Mouse (Mus musculus): ENCODE results near the gene Tmem108. TPM values are rescaled to one million over a fixed set of nuclear protein-coding genes. Genes with fewer than 3 reads are reported as not detected.

Tmem108 gene
- polyA plus RNA-seq, 1 experiment from 2014 or later: 13.2 TPM

DNA sequence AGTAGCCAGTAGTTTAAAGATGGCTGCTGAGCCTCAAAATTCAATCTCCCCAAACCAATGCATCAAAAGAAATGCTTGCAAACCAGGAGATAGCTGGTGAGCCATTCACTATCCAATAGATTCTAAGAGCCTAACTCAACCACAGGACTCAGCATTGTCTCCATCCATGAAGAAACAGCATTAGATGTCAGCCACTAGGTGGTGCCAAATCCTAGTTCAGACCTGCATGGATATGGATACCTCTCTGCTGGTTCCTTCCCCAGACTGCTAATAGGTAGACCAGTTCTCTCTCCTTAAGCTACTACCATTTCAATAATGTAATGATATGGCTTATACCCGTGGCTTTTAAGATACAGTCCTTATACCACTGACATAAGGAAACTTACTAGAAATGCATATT is 137.0 kb downstream of the Tmem108 start:
- H3K9me3 ChIP-seq (ENCODE audit: control insufficient read depth, low read length): no peaks in the 10 kb centered on the region
- DNase-seq (ENCODE audit: low spot score) (peak; percentile 74), ATAC-seq (ENCODE audit: low FRiP score) (no peak)
- no peak overlapping the region for H3K27ac ChIP-seq (ENCODE audit: low read depth, low read length)
- H3K9ac ChIP-seq (ENCODE audit: low read depth, low read length): no peak overlapping the region
- peaks cover 3% of the 10 kb centered on the region; the same call in 1 of the 2 replicates for H3K4me1 ChIP-seq (replicated peaks; ENCODE audit: control insufficient read depth, insufficient read depth, low read length)
- H3K27me3 ChIP-seq (ENCODE audit: control insufficient read depth, insufficient read depth, low read length): no peaks in the 10 kb centered on the region
- H3K4me2 ChIP-seq (replicated peaks; ENCODE audit: low read depth, low read length): no peak overlapping the region
- 42% methylated on average over 1 of the region's 1 CpGs for WGBS
- H3K36me3 ChIP-seq (ENCODE audit: control insufficient read depth, insufficient read depth, low read length): no peaks in the 10 kb centered on the region
- no peak overlapping the region for H3K4me3 ChIP-seq (ENCODE audit: low read depth, low read length)

GRCm38 (mm10) chr9:103623560-103624316 is 137.9 kb downstream of the Tmem108 start:
- no peak overlapping the region for H3K4me3 ChIP-seq (ENCODE audit: low read depth, low read length)
- H3K27ac ChIP-seq (ENCODE audit: low read depth, low read length): no peak overlapping the region
- H3K27me3 ChIP-seq (ENCODE audit: control insufficient read depth, insufficient read depth, low read length): no peaks in the 10 kb centered on the region
- no peak overlapping the region for H3K9ac ChIP-seq (ENCODE audit: low read depth, low read length)
- no peaks in the 10 kb centered on the region for H3K36me3 ChIP-seq (ENCODE audit: control insufficient read depth, insufficient read depth, low read length)
- DNase-seq (ENCODE audit: low spot score) (no peak), ATAC-seq (ENCODE audit: low FRiP score) (no peak)
- no peaks in the 10 kb centered on the region for H3K4me1 ChIP-seq (replicated peaks; ENCODE audit: control insufficient read depth, insufficient read depth, low read length)
- H3K9me3 ChIP-seq (ENCODE audit: control insufficient read depth, low read length): no peaks in the 10 kb centered on the region
- WGBS: 80% methylated on average over 19 of the region's 19 CpGs
- H3K4me2 ChIP-seq (replicated peaks; ENCODE audit: low read depth, low read length): no peak overlapping the region

DNA sequence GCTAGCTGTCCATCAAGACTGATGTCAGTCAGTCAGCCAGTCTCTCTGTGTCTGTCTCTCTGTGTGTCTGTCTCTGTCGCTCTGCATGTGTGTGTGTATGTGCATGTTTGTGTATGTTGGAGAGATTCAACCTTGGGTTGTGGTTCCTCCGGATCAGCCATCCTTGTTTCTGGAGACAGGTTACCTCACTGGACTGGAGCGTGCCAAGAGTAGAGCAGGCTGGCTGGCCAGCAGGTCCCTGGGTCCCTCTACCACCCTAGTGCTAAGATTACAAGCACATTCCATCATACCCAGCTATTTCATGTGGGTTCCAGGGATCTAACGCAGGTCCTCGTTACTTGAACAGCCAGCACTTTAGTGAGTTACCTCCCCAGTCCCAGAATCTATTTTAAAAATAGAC is 138.6 kb downstream of the Tmem108 start:
- no peak overlapping the region for H3K4me2 ChIP-seq (replicated peaks; ENCODE audit: low read depth, low read length)
- no peaks in the 10 kb centered on the region for H3K36me3 ChIP-seq (ENCODE audit: control insufficient read depth, insufficient read depth, low read length)
- no peaks in the 10 kb centered on the region for H3K9me3 ChIP-seq (ENCODE audit: control insufficient read depth, low read length)
- no peak for DNase-seq (ENCODE audit: low spot score)
- no peaks in the 10 kb centered on the region for H3K4me1 ChIP-seq (replicated peaks; ENCODE audit: control insufficient read depth, insufficient read depth, low read length)
- 92% methylated on average over 5 of the region's 5 CpGs for WGBS
- no peaks in the 10 kb centered on the region for H3K27me3 ChIP-seq (ENCODE audit: control insufficient read depth, insufficient read depth, low read length)
- no peak overlapping the region for H3K9ac ChIP-seq (ENCODE audit: low read depth, low read length)
- no peak for ATAC-seq (ENCODE audit: low FRiP score)
- H3K27ac ChIP-seq (ENCODE audit: low read depth, low read length): no peak overlapping the region
- no peak overlapping the region for H3K4me3 ChIP-seq (ENCODE audit: low read depth, low read length)

DNA sequence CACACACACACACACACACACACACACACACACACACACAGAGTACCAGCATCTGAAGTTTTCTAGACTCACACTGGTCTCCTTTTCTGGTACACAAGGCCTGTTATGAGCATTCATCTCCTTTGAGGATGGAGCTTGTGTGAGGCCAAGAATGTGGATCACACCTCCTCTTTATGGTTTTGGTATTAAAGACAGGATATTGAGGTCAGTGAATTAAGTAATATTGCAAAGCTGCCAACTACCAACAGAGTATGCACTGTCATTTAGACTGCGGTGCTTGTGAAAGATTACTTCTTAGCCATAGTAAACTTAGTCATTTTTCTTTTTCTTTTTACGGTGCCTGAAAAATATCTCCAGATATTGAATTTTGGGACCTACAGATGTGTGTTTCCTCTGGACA is 139.8 kb downstream of the Tmem108 start:
- DNase-seq (ENCODE audit: low spot score): no peak
- 97% methylated on average over 2 of the region's 2 CpGs for WGBS

GRCm38 (mm10) chr9:103620517-103621212 is 141.0 kb downstream of the Tmem108 start:
- H3K4me3 ChIP-seq (ENCODE audit: low read depth, low read length): no peak overlapping the region
- H3K9me3 ChIP-seq (ENCODE audit: control insufficient read depth, low read length): no peaks in the 10 kb centered on the region
- WGBS: 93% methylated on average over 8 of the region's 8 CpGs
- ATAC-seq (ENCODE audit: low FRiP score) (no peak), DNase-seq (ENCODE audit: low spot score) (no peak)
- H3K27me3 ChIP-seq (ENCODE audit: control insufficient read depth, insufficient read depth, low read length): no peaks in the 10 kb centered on the region
- H3K27ac ChIP-seq (ENCODE audit: low read depth, low read length): no peak overlapping the region
- no peaks in the 10 kb centered on the region for H3K36me3 ChIP-seq (ENCODE audit: control insufficient read depth, insufficient read depth, low read length)
- H3K4me1 ChIP-seq (replicated peaks; ENCODE audit: control insufficient read depth, insufficient read depth, low read length): no peaks in the 10 kb centered on the region
- no peak overlapping the region for H3K9ac ChIP-seq (ENCODE audit: low read depth, low read length)
- no peak overlapping the region for H3K4me2 ChIP-seq (replicated peaks; ENCODE audit: low read depth, low read length)

More for the DNA sequence above, 139.8 kb downstream of the Tmem108 start:
- H3K9ac ChIP-seq (ENCODE audit: low read depth, low read length): no peak overlapping the region
- H3K36me3 ChIP-seq (ENCODE audit: control insufficient read depth, insufficient read depth, low read length): no peaks in the 10 kb centered on the region
- H3K4me1 ChIP-seq (replicated peaks; ENCODE audit: control insufficient read depth, insufficient read depth, low read length): no peaks in the 10 kb centered on the region
- no peak for ATAC-seq (ENCODE audit: low FRiP score)
- no peak overlapping the region for H3K27ac ChIP-seq (ENCODE audit: low read depth, low read length)
- H3K27me3 ChIP-seq (ENCODE audit: control insufficient read depth, insufficient read depth, low read length): no peaks in the 10 kb centered on the region
- no peak overlapping the region for H3K4me3 ChIP-seq (ENCODE audit: low read depth, low read length)
- H3K4me2 ChIP-seq (replicated peaks; ENCODE audit: low read depth, low read length): no peak overlapping the region
- no peaks in the 10 kb centered on the region for H3K9me3 ChIP-seq (ENCODE audit: control insufficient read depth, low read length)

DNA sequence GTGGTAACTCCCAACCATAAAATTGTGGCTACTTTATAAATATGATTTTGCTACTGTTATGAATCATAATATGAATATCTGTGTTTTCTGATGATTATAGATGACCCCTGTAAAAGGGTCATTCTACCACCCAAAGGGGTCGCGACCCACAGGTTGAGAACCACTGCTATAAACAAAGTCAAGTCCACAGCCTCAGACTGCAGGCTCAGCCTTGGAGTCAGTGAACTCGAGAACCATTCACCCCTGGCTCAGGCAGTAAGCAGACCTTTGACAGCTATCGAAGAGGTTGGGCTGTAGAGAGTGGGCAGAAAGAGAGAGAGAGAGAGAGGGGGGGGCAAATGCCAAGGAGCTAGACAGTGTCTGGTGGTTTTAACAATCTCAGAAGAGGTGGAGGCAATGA is 147.4 kb downstream of the Tmem108 start:
- H3K4me1 ChIP-seq (replicated peaks; ENCODE audit: control insufficient read depth, insufficient read depth, low read length): no peaks in the 10 kb centered on the region
- no peak overlapping the region for H3K9ac ChIP-seq (ENCODE audit: low read depth, low read length)
- H3K9me3 ChIP-seq (ENCODE audit: control insufficient read depth, low read length): no peaks in the 10 kb centered on the region
- H3K27me3 ChIP-seq (ENCODE audit: control insufficient read depth, insufficient read depth, low read length): no peaks in the 10 kb centered on the region
- no peak overlapping the region for H3K4me2 ChIP-seq (replicated peaks; ENCODE audit: low read depth, low read length)
- H3K36me3 ChIP-seq (ENCODE audit: control insufficient read depth, insufficient read depth, low read length): no peaks in the 10 kb centered on the region
- DNase-seq (ENCODE audit: low spot score) (no peak), ATAC-seq (ENCODE audit: low FRiP score) (no peak)
- 84% methylated on average over 4 of the region's 4 CpGs for whole genome bisulfite sequencing
- H3K27ac ChIP-seq (ENCODE audit: low read depth, low read length): no peak overlapping the region
- no peak overlapping the region for H3K4me3 ChIP-seq (ENCODE audit: low read depth, low read length)

- 96% methylated on average over 13 of the region's 13 CpGs for WGBS
These were observed 153.2 kb downstream of the Tmem108 start for GRCm38 (mm10) chr9:103608161-103609058.

GRCm38 (mm10) chr9:103606056-103606455 is 155.6 kb downstream of the Tmem108 start:
- Histone ChIP-seq H3K4me2 (replicated peaks; ENCODE audit: low read depth, low read length) (no peak overlapping the region), H3K4me3 (ENCODE audit: low read depth, low read length) (no peak overlapping the region), H3K4me1 (replicated peaks; ENCODE audit: control insufficient read depth, insufficient read depth, low read length) (no peaks in the 10 kb centered on the region), H3K27me3 (ENCODE audit: control insufficient read depth, insufficient read depth, low read length) (no peaks in the 10 kb centered on the region), H3K27ac (ENCODE audit: low read depth, low read length) (no peak overlapping the region), H3K9me3 (ENCODE audit: control insufficient read depth, low read length) (no peaks in the 10 kb centered on the region), H3K9ac (ENCODE audit: low read depth, low read length) (no peak overlapping the region), H3K36me3 (ENCODE audit: control insufficient read depth, insufficient read depth, low read length) (no peaks in the 10 kb centered on the region)
- 84% methylated on average over 1 of the region's 1 CpGs for WGBS
- no peak for DNase-seq (ENCODE audit: low spot score)
- ATAC-seq (ENCODE audit: low FRiP score): no peak

More at GRCm38 (mm10) chr9:103608161-103609058, 153.2 kb downstream of the Tmem108 start:
- DNase-seq (ENCODE audit: low spot score) (no peak), ATAC-seq (ENCODE audit: low FRiP score) (no peak)
- Histone ChIP-seq H3K27ac (ENCODE audit: low read depth, low read length) (no peak overlapping the region), H3K4me1 (replicated peaks; ENCODE audit: control insufficient read depth, insufficient read depth, low read length) (no peaks in the 10 kb centered on the region), H3K9ac (ENCODE audit: low read depth, low read length) (no peak overlapping the region), H3K9me3 (ENCODE audit: control insufficient read depth, low read length) (no peaks in the 10 kb centered on the region), H3K36me3 (ENCODE audit: control insufficient read depth, insufficient read depth, low read length) (no peaks in the 10 kb centered on the region), H3K4me3 (ENCODE audit: low read depth, low read length) (no peak overlapping the region), H3K27me3 (ENCODE audit: control insufficient read depth, insufficient read depth, low read length) (no peaks in the 10 kb centered on the region), H3K4me2 (replicated peaks; ENCODE audit: low read depth, low read length) (no peak overlapping the region)

Data from hindbrain, embryonic 11.5 days (tissue).